Mouse (Mus musculus) 3T3-L1 (cell line): ENCODE results near the gene Fkbpl.

ENCODE experiments used
- DNase-seq: peaks from one replicate; pipeline ENCODE4 v3.0.0-alpha.2; 2015; ENCODE audit warnings: low read depth, low spot score

The Fkbpl gene

GRCm38 (mm10) chr17:34692906-34693305, 48.3 kb downstream of the Fkbpl start:
- peak; percentile 85 for DNase-seq
